Mouse (Mus musculus): ENCODE measurements around the gene Tas2r129. TPM values are rescaled to one million over a fixed set of nuclear protein-coding genes. Genes with fewer than 3 reads are reported as not detected.
"Not testable (repeated sequence)": the region's sequence is repeated elsewhere in the genome, so short reads cannot be mapped to it uniquely, and the experiment has no call there.

Tas2r129 gene
- not detected in 2 replicates for polyA plus RNA-seq (2014; fragmentation: Nextera tagmentation; extraction: Ambion mirVana)

DNA sequence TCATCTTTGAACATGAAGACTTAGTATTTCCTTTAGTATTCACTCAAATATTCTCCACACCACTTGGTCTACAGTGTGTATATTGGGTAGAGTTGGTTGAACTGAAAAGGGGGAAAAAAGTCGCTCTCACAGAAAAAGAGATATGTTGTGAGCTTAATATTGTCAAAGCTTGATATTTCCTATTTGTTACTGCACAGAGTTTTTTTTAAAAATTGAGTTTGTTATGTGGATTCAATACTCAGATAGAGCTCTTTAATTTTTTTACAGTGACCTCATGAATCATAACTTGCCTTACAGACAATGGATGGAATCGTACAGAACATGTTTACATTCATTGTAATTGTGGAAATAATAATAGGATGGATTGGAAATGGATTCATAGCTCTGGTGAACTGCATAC lies at the start of gene Tas2r129:
Gene Tas2r129, plus strand, starts transcription at position 301 of the 400 bp plus-strand sequence.
- no peak within 1 kb of the TSS for H3K4me3 ChIP-seq (ENCODE audit: low read depth, low read length)
- WGBS = 69% methylated on average over 2 of the region's 2 CpGs
- H3K36me3 ChIP-seq (ENCODE audit: control insufficient read depth, insufficient read depth, low read length) = no peaks in the 10 kb centered on the region
- DNase-seq (ENCODE audit: low spot score) (no peak), ATAC-seq (ENCODE audit: low read depth) (no peak)
- no peaks in the 10 kb centered on the region for H3K4me1 ChIP-seq (ENCODE audit: control insufficient read depth, insufficient read depth, low read length)
- no peak within 1 kb of the TSS for H3K27ac ChIP-seq (replicated peaks; ENCODE audit: low read depth, low read length)
- no peak within 1 kb of the TSS for H3K4me2 ChIP-seq (ENCODE audit: low read depth, low read length)
- no peaks in the 10 kb centered on the region for H3K9me3 ChIP-seq (ENCODE audit: control insufficient read depth, low read length)
- no peak within 1 kb of the TSS for H3K9ac ChIP-seq (ENCODE audit: low read depth, low read length)
- no peaks in the 10 kb centered on the region for H3K27me3 ChIP-seq (replicated peaks; ENCODE audit: control insufficient read depth, insufficient read depth, low read length)

DNA sequence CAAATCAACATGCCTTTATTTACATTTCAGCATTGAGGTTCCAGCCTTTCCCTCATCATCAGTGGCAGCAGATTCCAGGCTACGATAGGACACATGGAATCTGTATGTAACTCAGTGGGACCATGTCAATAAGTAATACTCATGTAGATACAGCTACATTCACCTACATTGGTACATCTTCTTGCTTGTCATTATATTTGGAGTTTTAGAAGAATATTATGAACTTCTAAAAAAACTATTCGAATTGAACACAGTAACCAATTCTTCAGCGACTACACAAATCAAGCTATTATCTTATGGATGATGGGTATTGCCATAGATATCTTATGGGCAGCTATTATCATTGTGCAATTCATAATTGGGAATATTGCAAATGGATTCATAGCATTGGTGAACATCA lies 41.6 kb upstream of the Tas2r129 start, which contains the start of gene Tas2r125:
Gene Tas2r125, plus strand, starts transcription at position 301 of the 400 bp plus-strand sequence.
- Histone ChIP-seq H3K9me3 (ENCODE audit: control insufficient read depth, low read length) (no peaks in the 10 kb centered on the region), H3K27ac (replicated peaks; ENCODE audit: low read depth, low read length) (no peak within 1 kb of the TSS), H3K4me1 (ENCODE audit: control insufficient read depth, insufficient read depth, low read length) (no peaks in the 10 kb centered on the region), H3K27me3 (replicated peaks; ENCODE audit: control insufficient read depth, insufficient read depth, low read length) (no peaks in the 10 kb centered on the region), H3K36me3 (ENCODE audit: control insufficient read depth, insufficient read depth, low read length) (no peaks in the 10 kb centered on the region), H3K4me2 (ENCODE audit: low read depth, low read length) (no peak within 1 kb of the TSS), H3K4me3 (ENCODE audit: low read depth, low read length) (no peak within 1 kb of the TSS), H3K9ac (ENCODE audit: low read depth, low read length) (no peak within 1 kb of the TSS)
- ATAC-seq (ENCODE audit: low read depth) = no peak
- no peak for DNase-seq (ENCODE audit: low spot score)
- WGBS = 75% methylated on average over 3 of the region's 3 CpGs

DNA sequence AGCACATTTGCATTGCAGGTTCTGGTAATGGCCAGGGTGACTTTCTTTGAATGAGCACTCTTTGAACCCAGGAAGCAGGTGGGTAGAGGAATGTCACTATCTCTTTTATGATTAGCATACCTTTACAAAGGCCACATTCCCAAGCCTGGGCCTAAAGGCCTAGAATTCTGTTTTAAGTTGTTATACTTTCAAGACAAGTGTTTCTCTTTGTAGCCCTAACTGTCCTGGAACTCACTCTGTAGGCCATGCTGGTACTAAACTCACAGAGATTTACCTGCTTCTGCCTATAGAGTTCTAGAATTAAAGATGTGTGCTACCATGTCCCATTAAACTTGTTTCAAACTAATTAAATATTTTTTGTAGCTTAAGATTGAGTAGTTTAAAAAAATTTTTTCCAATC lies 9.5 kb upstream of the Tas2r129 start:
- not testable (repeated sequence) for H3K27me3 ChIP-seq (replicated peaks; ENCODE audit: control insufficient read depth, insufficient read depth, low read length); H3K9ac ChIP-seq (ENCODE audit: low read depth, low read length); DNase-seq (ENCODE audit: low spot score); ATAC-seq (ENCODE audit: low read depth); H3K9me3 ChIP-seq (ENCODE audit: control insufficient read depth, low read length); H3K4me3 ChIP-seq (ENCODE audit: low read depth, low read length); H3K4me1 ChIP-seq (ENCODE audit: control insufficient read depth, insufficient read depth, low read length); H3K4me2 ChIP-seq (ENCODE audit: low read depth, low read length); H3K36me3 ChIP-seq (ENCODE audit: control insufficient read depth, insufficient read depth, low read length); H3K27ac ChIP-seq (replicated peaks; ENCODE audit: low read depth, low read length)

DNA sequence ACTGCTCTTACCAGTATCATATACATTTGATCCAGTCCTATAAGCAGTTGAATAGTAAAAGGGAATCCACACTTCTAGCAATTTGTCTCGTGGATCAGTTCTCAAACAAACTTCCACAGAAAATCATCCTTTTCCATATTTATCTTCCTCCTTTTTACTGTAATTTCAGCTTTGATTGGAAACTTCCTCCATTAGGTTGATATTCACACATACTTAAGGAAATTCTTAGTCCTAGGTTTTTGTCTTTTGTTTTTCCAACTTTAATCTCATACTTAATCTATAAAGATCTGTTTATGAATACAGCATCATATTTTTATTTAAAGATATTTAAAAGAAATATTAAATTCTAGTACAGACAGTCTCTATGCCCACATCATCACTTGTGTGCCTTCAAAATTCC lies 6.9 kb downstream of the Tas2r129 start, which contains the start of gene Tas2r131:
Gene Tas2r131, minus strand, starts transcription at position 101 of the 400 bp plus-strand sequence.
- DNase-seq (ENCODE audit: low spot score) = no peak
- Histone ChIP-seq H3K4me2 (ENCODE audit: low read depth, low read length) (no peak within 1 kb of the TSS), H3K9ac (ENCODE audit: low read depth, low read length) (no peak within 1 kb of the TSS), H3K4me1 (ENCODE audit: control insufficient read depth, insufficient read depth, low read length) (no peaks in the 10 kb centered on the region), H3K27ac (replicated peaks; ENCODE audit: low read depth, low read length) (no peak within 1 kb of the TSS), H3K36me3 (ENCODE audit: control insufficient read depth, insufficient read depth, low read length) (no peaks in the 10 kb centered on the region), H3K9me3 (ENCODE audit: control insufficient read depth, low read length) (no peaks in the 10 kb centered on the region), H3K27me3 (replicated peaks; ENCODE audit: control insufficient read depth, insufficient read depth, low read length) (no peaks in the 10 kb centered on the region), H3K4me3 (ENCODE audit: low read depth, low read length) (no peak within 1 kb of the TSS)
- no peak for ATAC-seq (ENCODE audit: low read depth)
- 69% methylated on average over 1 of the region's 1 CpGs for WGBS

DNA sequence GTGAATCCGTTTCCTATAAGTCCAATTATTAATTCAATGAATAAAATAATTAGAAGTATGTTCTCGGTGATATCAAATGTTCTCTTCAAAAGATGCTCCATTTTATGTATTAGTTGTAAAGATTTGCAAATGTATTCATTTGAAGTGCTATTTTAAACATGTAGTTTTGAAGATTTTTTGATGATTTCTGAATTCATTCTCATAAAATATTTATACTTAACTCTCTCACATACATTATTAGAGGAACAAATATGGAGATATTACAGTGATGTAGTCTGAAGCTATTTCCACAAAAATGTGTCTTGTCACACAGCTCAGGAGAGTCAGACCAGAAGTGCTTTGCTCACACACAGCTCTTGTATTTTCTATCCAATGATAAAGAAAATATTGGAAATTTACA lies 30.0 kb downstream of the Tas2r129 start, which contains the start of gene Tas2r109:
Gene Tas2r109, minus strand, starts transcription at position 101 of the 400 bp plus-strand sequence.
- no peaks in the 10 kb centered on the region for H3K4me1 ChIP-seq (ENCODE audit: control insufficient read depth, insufficient read depth, low read length)
- H3K4me3 ChIP-seq (ENCODE audit: low read depth, low read length) = no peak within 1 kb of the TSS
- no peaks in the 10 kb centered on the region for H3K27me3 ChIP-seq (replicated peaks; ENCODE audit: control insufficient read depth, insufficient read depth, low read length)
- H3K4me2 ChIP-seq (ENCODE audit: low read depth, low read length) = no peak within 1 kb of the TSS
- H3K36me3 ChIP-seq (ENCODE audit: control insufficient read depth, insufficient read depth, low read length) = no peaks in the 10 kb centered on the region
- DNase-seq (ENCODE audit: low spot score) (no peak), ATAC-seq (ENCODE audit: low read depth) (no peak)
- H3K9me3 ChIP-seq (ENCODE audit: control insufficient read depth, low read length) = no peaks in the 10 kb centered on the region
- no peak within 1 kb of the TSS for H3K27ac ChIP-seq (replicated peaks; ENCODE audit: low read depth, low read length)
- no peak within 1 kb of the TSS for H3K9ac ChIP-seq (ENCODE audit: low read depth, low read length)
- 78% methylated on average over 2 of the region's 2 CpGs for WGBS

Other genes with a start within 250 kb of the Tas2r129 start
- not detected in 2 replicates for gene Tas2r122, start 239.2 kb upstream of the Tas2r129 start, polyA plus RNA-seq (2014; fragmentation: Nextera tagmentation; extraction: Ambion mirVana)
- gene Tas2r115, start 213.1 kb upstream of the Tas2r129 start, polyA plus RNA-seq (2014; fragmentation: Nextera tagmentation; extraction: Ambion mirVana) = not detected in 2 replicates
- gene Tas2r124, start 196.4 kb upstream of the Tas2r129 start, polyA plus RNA-seq (2014; fragmentation: Nextera tagmentation; extraction: Ambion mirVana) = not detected in 2 replicates
- not detected in 2 replicates for gene Tas2r102, start 189.0 kb upstream of the Tas2r129 start, polyA plus RNA-seq (2014; fragmentation: Nextera tagmentation; extraction: Ambion mirVana)
- not detected in 2 replicates for gene Tas2r136, start 172.9 kb upstream of the Tas2r129 start, polyA plus RNA-seq (2014; fragmentation: Nextera tagmentation; extraction: Ambion mirVana)
- gene Tas2r117, start 148.3 kb upstream of the Tas2r129 start, polyA plus RNA-seq (2014; fragmentation: Nextera tagmentation; extraction: Ambion mirVana) = not detected in 2 replicates
- not detected in 2 replicates for gene Tas2r123, start 104.0 kb upstream of the Tas2r129 start, polyA plus RNA-seq (2014; fragmentation: Nextera tagmentation; extraction: Ambion mirVana)
- gene Tas2r116, start 95.7 kb upstream of the Tas2r129 start, polyA plus RNA-seq (2014; fragmentation: Nextera tagmentation; extraction: Ambion mirVana) = not detected in 2 replicates
- not detected in 2 replicates for gene Tas2r110, start 83.1 kb upstream of the Tas2r129 start, polyA plus RNA-seq (2014; fragmentation: Nextera tagmentation; extraction: Ambion mirVana)
- not detected in 2 replicates for gene Tas2r113, start 58.1 kb upstream of the Tas2r129 start, polyA plus RNA-seq (2014; fragmentation: Nextera tagmentation; extraction: Ambion mirVana)
- gene Tas2r125, start 41.5 kb upstream of the Tas2r129 start, polyA plus RNA-seq (2014; fragmentation: Nextera tagmentation; extraction: Ambion mirVana) = not detected in 2 replicates
- gene Tas2r131, start 6.8 kb downstream of the Tas2r129 start, polyA plus RNA-seq (2014; fragmentation: Nextera tagmentation; extraction: Ambion mirVana) = not detected in 2 replicates
- gene Tas2r109, start 29.9 kb downstream of the Tas2r129 start, polyA plus RNA-seq (2014; fragmentation: Nextera tagmentation; extraction: Ambion mirVana) = not detected in 2 replicates
- gene Tas2r103, start 86.0 kb downstream of the Tas2r129 start, polyA plus RNA-seq (2014; fragmentation: Nextera tagmentation; extraction: Ambion mirVana) = not detected in 2 replicates
- not detected in 2 replicates for gene Tas2r140, start 104.7 kb downstream of the Tas2r129 start, polyA plus RNA-seq (2014; fragmentation: Nextera tagmentation; extraction: Ambion mirVana)
- gene Smim10l1, start 153.8 kb downstream of the Tas2r129 start, polyA plus RNA-seq (2014; fragmentation: Nextera tagmentation; extraction: Ambion mirVana) = 67.6 and 69.7 TPM in 2 replicates